Mouse (Mus musculus): ENCODE results near the gene Exoc8. TPM values are rescaled to one million over a fixed set of nuclear protein-coding genes. Genes with fewer than 3 reads are reported as not detected.
A peak's percentile ranks its signal among the peaks of the same experiment; 100 is the strongest.

Exoc8 gene
- total RNA-seq, 1 experiment from 2014 or later: 21.8 TPM

DNA sequence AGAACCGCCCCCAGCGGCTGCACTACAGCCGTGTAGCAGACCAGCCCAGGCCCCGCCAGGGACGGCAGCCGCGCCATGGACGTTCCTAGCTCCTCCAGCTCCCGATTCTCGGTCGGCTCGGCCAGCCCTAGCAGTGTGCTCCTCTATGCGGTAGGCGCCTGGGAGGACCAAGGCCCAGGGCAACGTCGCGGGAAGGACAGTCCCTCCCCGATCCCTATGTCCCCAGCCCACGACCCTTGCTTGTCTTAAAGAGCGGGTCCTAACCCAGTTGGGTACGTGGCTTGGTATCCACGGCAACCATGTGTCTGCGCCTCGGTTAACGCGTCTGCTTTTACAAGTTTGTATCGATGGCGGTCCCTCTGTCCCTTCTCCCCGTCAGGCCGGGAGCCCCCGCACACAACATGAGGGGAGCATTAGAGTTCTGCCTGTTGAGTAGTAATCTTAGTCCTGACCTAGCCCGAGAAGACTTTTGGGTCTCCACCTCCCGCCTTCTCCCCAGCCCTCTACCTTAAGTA is 34.3 kb downstream of the Exoc8 start:
- ATAC-seq (ENCODE audit: extremely low read depth, insufficient number of reproducible peaks, low FRiP score, poor library complexity, severe bottlenecking): no peak

DNA sequence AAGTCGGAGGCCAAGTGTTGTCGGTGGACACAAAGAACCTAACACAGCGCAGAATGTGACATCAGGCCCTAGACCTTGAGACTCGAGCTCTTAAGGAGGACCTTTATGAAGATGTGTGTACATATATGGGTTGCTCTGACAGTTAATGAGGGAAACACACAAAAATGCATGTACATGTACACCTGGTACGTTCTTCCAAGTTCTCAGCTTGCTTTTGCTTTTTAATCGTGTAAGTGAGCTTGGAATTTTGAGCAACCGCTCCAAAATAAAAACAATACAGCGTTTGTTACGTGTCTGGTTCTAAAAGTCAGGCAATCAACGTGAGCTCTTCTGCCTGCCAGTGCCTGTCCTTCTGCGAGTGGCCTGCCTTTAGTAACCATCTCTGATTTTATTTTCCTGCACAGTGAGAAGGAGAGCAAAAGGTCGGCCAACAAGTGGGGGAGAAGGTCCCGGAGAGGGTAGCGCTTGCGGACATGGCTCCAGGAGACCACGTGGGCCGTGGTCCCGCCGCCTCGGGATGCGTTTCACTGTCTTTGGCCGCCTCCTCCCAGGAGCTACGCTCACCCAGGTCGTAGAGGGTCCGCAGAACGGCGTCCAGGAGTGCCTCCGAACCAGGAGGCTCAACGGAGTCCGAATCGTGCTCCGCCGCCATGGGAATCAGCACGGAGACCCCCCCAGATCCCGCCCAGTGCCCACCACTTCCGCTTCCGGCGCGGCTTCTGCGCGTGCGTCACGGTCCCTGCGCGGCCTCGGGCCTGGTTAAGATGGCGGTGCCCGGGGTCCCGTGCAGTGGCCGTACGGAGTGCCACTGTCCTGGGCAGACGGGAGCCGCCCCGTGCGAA is 35.0 kb downstream of the Exoc8 start, which contains the start of the genes Gnpat and 2810004N23Rik:
Gene Gnpat, plus strand, starts transcription at position 713 of the 842 bp plus-strand sequence.
Gene 2810004N23Rik, minus strand, starts transcription at position 800 of the 842 bp plus-strand sequence.
- ATAC-seq (ENCODE audit: extremely low read depth, insufficient number of reproducible peaks, low FRiP score, poor library complexity, severe bottlenecking): peak; percentile 80

DNA sequence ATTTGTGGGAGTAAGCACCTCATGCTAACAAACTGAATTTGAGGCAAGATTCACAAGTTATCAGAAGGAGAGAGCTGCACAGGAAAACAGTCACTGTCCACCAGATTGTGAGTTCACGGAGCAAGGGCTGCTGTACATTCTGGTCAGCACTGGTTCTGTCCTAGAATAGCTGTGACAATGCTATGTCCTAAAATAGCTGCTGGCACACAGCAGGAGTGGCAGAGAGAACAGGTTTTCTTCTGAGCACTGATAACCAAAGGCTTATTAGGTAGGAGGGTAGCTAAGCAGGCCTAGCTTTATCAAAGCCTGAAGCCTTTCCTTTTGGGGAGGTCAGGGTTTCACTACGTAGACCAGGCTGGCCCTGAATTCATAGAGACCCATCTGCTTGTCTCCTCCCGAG is 37.3 kb downstream of the Exoc8 start:
- ATAC-seq (ENCODE audit: extremely low read depth, insufficient number of reproducible peaks, low FRiP score, poor library complexity, severe bottlenecking): no peak

DNA sequence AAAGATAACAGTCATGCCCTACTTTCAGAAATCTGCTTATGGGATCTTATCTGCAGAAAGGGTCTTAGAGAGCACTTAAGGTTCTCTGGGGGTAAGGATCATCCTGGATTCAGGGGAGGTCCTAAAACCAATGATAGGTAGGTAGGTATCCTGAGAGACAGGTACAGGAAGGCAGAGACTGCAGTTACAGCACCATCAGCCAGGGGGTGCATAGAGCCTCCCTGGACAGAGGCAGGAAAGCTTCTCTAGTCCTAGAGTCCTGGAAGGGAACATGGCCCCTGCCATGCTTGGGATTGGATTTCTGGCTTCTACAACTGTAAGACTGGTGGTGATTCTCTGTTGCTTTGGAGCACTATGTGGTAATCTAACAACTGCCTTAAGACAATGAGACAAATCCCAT is 38.0 kb downstream of the Exoc8 start:
- no peak for ATAC-seq (ENCODE audit: extremely low read depth, insufficient number of reproducible peaks, low FRiP score, poor library complexity, severe bottlenecking)

DNA sequence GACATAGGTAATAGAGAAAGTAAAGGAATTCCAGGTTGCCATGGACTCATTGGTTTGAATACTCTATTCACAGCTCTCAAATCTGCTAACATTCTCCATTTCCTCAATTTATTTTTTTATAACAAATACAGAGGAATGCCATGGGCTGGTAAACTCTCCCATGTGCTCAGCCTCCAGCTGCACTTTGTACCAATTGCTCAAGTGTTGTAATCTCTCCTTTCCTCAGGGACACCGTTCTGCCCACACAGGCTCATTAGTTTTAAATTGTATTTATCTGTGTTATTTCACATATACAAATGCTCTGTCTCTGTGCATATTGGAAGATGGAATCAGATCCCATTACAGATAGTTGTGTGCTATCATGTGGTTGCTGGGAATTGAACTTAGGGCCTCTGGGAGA is 44.0 kb downstream of the Exoc8 start:
- no peak for ATAC-seq (ENCODE audit: extremely low read depth, insufficient number of reproducible peaks, low FRiP score, poor library complexity, severe bottlenecking)

DNA sequence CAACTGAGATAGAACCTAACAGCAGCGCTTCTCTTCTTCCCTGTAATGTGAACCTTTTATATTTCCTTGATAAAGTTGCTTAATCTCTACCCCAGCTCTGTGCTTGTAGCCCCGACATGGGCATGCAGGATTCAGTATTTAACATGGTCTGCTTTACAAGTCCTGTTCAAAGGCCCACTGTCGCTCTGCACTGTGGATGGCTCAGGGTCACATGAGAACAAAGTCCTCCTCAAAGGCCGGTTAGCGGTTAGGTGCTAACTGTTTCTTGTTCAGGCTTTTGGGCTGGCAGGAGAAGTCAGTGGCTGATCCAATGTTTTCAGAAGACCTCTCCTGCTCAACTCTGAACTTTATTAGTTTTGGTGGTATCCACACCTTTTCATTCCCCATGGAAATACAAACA is 51.9 kb downstream of the Exoc8 start:
- ATAC-seq (ENCODE audit: extremely low read depth, insufficient number of reproducible peaks, low FRiP score, poor library complexity, severe bottlenecking): no peak

DNA sequence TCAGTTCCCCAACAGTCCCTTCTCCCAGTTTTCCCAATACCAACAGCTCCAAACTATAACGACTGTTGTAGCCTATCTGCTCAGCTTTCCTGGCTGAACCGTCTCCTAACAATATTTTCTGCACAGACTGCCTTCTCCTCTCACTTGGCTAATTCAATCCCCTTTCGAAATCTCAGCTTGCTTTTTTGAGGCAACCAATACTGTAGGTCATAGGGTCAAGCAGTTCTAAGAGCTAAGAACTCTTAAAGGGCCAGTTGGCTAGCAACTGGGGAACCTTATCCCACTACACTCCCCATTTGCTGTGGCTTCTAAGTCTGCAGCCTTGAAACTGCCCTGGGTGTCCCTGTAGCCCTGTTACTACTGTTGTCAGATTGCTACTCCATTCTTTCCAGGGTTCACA is 52.4 kb downstream of the Exoc8 start:
- ATAC-seq (ENCODE audit: extremely low read depth, insufficient number of reproducible peaks, low FRiP score, poor library complexity, severe bottlenecking): no peak

Other genes starting within 250 kb of the Exoc8 start
- 1.8 and 2.6 TPM in 2 replicates for gene 2310022B05Rik, start 234.3 kb downstream of the Exoc8 start, total RNA-seq (2017)
- gene Ttc13, start 175.7 kb downstream of the Exoc8 start, total RNA-seq (2017): 60.0 and 63.4 TPM in 2 replicates
- gene Arv1, start 175.6 kb downstream of the Exoc8 start, total RNA-seq (2017): 9.1 and 12.9 TPM in 2 replicates
- not detected in 2 replicates for gene Fam89a, start 145.9 kb downstream of the Exoc8 start, total RNA-seq (2017)
- gene Trim67, start 104.6 kb downstream of the Exoc8 start, total RNA-seq (2017): not detected in 2 replicates
- gene Gnpat, start 34.7 kb downstream of the Exoc8 start, total RNA-seq (2017): 68.8 and 77.0 TPM in 2 replicates
- 26.5 and 27.5 TPM in 2 replicates for gene 2810004N23Rik, start 34.6 kb downstream of the Exoc8 start, total RNA-seq (2017)
- gene Sprtn, start 181 bp upstream of the Exoc8 start, total RNA-seq (2017): 26.2 and 31.1 TPM in 2 replicates
- gene Egln1, start 51.6 kb upstream of the Exoc8 start, total RNA-seq (2017): 14.2 and 15.9 TPM in 2 replicates
- 51.6 and 53.2 TPM in 2 replicates for gene Tsnax, start 115.3 kb upstream of the Exoc8 start, total RNA-seq (2017)
- gene Disc1, start 156.5 kb upstream of the Exoc8 start, total RNA-seq (2017): 0.37 and 0.93 TPM in 2 replicates

Measured in neutrophil, adult 5-6 weeks (primary cell).